Mouse (Mus musculus) mature B cell (primary cell): ENCODE results near the gene Fgd2.

Experiments used
- in situ Hi-C: fragments of 300-500 bp; cut with MboI; formaldehyde crosslinking; loops from 2 replicates; pipeline ENCODE4 v1.14.3; 2019

The Fgd2 gene

DNA sequence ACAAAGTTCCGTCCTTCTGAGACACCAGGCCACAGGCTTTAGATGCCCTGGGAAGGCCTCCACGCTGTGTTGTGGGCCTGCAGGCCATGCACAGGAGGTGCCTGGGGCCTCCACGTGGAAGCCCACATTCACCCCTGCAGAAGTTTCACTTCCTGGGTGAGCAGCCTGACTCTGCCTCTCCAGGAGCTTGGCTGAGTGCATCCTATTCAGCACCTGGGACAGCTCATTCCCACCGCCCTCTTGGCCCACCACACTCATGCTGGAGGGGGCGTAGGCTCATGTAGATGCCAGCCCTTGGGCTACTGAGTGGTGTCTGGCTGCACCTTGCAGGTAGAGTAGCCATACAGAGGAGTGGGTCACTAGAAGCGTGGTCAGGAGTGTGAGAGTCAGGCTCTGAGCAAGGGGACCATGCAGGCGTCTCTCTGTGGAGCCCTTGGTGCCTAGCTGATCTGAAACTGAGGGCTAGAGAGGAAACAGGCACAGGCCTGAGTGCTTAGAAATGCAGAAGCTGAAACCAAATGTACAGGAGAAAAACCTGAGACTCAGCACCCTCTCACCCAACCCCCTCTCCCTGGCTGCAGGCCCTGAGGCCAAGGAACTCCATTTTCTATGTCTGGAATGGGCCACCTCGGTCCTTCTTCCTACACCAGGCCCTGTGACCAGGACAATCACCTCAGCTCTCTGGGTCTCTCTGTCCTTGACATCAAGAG lies 1.4 kb downstream of the Fgd2 start:
- in situ Hi-C loops = no loop called here

DNA sequence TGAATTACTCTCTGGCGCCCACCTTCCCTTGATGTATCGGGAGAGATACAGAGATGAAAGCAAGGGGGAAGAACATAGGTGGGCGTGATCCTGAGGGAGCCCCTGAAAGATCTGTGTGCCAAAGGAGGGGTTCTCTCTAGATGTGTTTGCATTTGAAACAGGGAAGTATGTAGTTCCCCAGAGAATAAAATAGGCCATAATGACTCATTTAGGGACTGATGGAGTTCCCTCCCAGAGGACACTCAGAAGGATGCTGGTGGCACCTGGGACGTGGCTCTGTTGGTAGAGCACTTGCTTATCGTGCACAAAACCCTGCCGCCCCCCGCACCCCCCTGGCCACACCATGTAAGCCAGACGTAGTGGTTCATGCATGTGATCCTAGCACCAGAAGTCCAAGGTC lies 2.4 kb downstream of the Fgd2 start:
- in situ Hi-C loops = no loop called here

DNA sequence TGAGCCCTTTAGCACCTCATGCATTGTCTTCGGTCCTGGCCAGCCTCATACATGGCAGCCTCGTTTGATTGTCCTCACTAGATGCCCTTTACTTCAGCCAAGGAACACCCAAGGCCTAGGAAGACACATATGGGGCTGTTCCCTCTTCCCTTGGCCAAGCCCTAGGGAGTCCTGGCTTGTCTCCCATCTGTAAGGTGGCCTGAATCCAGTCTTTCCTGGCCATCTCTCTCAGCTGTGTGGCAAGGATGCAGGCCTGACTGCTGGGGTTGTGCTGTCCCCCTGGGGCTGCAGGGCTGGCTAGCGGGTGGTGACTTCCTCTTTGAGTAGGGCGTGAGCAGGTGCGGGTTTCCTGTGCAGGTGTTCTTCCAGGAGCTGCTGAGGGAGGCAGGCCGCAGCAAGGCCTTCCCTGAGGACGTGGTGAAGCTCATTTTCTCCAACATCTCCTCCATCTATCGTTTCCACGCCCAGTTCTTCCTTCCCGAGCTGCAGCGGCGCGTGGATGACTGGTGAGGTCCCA lies 4.4 kb downstream of the Fgd2 start:
- in situ Hi-C loops = no loop called here

DNA sequence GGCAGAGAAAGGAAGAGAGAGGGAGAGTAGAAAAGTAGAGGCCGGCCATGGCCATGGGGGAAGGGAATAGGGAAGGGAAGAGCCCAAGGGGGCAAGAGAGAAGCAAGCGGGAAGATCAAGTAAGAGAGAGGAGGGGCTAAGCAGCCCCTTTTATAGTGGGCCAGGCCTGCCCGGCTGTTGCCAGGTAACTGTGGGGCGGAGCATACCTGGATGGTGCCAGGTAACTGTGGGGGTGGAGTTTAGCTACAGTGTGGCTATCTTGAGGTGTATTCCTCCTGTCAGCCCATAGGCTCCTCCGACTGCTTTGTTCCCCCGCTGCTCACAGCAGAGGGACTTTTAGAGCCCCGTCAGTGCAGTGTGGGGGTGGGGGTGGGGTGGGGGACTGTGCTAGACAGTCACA lies 8.0 kb downstream of the Fgd2 start:
- in situ Hi-C loops = no loop called here

DNA sequence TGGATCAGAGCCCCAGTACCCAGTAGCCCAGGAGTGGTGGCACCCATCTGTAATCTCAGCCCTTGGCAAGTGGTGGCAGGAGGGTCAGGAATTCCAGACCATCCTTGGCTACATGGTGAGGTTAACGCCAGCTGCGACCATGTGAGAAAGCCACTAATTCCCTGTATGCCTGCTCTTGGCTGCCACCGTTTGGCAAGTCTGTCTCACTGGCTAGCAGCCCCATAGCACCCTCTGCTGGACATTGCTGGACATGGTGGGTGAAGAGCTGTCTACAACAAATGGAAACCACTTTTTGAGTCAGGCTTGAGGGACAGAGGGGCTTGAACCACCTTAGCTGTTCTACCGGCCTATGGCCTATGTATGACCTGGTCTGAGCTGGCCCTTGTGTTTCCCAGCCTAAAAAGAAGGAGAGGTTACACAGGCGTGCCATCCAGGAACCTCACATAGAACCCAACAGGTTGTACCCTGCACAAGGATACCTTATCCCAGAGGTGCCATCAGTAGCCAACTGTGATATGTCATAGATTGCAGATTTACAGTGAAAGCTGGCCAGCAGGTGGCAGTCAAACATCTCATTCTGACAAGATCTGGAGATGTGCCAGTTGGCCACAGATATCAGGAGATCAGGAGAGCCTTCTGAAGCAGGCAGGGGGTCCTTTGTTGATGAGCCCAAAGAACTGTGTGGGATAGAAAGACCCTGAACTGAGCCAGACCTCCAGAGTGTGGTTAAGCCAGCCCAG lies 10.4 kb downstream of the Fgd2 start:
- in situ Hi-C loops = loop anchor here (5.0 to 10.0 kb wide), 2 partner anchors 109 to 326 kb away; partner anchors contain the start of gene Ppil1

DNA sequence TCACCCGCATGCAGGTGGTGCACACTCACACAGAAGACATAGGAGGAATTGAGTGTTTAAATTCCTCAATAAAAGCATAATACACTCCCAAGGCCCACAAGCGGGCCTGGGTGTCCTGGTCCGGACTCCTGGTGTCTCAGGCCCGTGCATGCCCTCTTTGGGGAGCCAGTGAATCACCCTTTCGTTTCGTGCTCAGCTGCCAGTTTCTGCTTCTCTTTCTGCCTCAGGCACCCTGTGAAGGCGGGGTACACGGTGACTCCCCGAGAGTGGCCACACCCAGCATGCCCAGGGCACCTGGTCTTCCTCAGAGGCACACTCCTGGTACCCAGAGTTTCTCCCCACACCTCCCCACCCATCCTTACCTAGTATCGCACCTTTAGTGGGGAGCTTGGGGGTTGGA lies 15.2 kb downstream of the Fgd2 start:
- in situ Hi-C loops = loop anchor here (10.0 kb wide), 1 partner anchor 331 kb away; no protein-coding TSS in a partner anchor

DNA sequence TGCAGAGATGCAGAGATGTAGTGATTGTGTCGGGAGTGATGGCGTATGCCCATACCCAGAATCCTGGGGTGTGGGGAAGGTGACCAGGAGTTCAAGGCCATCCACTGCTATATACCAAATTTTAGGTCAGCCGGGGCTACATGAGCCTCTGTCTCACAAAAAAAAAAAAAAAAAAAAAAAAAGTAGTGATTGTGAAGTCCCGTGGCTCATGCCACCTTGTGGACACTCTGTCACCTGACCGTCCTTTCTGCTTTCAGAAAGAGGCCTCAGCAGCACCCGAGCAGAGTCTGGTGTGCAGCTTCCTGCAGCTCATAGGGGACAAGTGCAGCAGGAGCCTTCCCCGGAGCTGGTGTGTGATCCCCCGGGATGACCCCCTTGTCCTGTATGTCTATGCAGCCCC lies 17.3 kb downstream of the Fgd2 start:
- in situ Hi-C loops = loop anchor here (10.0 kb wide), 1 partner anchor 333 kb away; no protein-coding TSS in a partner anchor

DNA sequence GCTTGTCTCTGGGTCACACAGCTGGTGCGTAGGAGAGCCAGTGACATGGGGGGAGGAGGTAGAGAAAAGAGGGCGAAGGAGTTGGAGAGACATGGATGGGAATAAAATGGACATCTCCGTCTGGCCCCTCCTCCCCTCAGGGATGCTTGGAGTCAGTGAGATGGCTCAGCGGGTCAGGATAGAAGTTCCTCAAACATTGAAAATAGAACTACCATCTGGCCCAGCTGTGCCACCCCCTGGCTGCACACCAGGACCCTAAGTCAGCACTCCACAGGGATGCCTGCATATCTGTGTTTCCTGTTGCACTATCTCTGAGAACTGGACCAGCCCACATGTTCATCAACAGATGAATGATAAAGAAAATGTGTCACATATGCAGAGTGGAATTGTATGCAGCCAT lies 19.5 kb downstream of the Fgd2 start:
- in situ Hi-C loops = loop anchor here (5.0 kb wide), 1 partner anchor 132 kb away; no protein-coding TSS in a partner anchor

DNA sequence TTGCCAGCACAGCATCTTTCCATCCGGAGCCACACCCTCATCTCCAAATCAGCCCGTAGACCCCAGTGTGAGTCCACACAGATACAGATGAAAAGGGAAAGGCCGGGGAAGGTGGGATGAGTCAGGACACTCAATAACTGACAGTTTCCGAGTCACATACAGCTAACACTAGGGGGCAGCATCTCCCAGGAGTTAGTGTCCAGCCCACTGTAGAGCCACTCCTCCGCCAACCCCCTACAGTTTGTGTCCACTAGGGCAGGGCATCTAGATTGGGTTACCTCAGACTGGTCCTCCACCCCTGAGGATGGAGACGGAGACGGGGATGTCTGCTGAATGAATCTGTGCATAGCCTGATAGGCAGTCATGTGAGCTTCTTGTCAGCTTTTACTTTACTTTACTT lies 20.8 kb downstream of the Fgd2 start:
- in situ Hi-C loops = loop anchor here (5.0 kb wide), 1 partner anchor 131 kb away; no protein-coding TSS in a partner anchor

DNA sequence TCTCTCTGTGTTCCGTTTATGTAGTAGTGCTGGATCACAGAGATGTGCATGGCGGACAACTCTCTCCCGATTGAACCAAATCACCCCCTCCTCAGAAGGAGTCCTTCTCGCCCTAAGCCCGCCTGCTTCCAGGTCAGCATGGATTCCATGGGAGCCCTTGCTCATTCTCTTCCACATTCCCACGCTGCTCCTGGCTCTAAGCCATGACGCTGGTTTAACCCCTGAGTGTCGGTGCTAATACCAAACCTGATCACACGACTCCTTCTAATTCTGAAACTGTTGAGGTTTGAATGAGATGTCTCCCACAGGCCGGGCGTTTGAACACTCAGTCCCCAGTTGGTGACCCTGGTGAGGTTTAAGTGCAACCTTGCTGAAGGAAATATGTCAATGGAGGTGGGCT lies 21.7 kb downstream of the Fgd2 start:
- in situ Hi-C loops = loop anchor here (5.0 kb wide), 1 partner anchor 130 kb away; no protein-coding TSS in a partner anchor

DNA sequence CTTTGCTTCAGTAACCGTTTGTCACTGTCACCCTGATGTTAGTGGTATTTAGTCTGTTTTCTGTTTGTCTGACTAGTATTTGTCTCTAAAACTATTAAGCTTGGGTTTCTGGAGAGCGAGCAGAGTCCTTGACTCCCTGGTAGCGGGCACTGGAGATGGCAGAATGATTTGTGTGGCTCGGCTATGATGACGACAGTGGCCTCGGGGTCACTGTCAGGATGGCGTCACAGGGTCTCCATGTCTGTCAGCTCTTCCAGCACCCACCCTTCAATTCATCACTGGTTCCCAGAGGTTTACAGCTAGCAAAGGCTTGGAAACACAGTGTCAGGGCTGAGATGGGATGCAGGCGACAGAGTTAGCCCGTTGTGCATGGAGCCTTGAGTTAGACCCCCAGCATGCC lies 23.2 kb downstream of the Fgd2 start:
- in situ Hi-C loops = loop anchor here (5.0 kb wide), 1 partner anchor 128 kb away; no protein-coding TSS in a partner anchor

DNA sequence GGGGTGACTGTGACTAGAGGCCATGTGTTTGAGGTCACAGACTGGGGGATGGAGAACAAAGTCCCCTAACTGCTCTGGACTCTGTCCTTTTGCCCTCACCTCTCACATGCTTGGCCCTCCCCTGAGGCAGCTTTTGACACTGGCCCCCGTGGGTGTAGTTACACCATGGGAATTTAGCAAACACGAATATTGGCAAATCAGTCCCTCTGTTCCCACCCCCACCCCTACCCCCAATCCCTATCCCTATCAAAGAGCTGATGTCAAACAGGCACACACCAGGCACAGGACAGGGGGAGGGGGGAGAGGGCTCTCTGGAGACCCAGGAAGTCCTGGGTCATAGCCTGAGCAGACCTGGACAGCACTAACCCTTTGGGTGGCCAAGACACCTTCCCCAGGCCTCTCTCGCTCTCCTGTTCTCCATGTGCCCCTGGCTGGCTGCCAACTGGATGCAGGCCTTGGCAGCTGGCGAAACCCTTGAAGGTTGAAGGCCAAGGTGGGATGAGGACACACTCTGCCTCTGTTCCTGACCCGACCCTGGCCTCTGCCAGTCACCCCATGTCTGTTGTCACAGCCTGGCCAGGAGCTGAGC lies 24.2 kb downstream of the Fgd2 start:
- in situ Hi-C loops = loop anchor here (5.0 kb wide), 1 partner anchor 127 kb away; no protein-coding TSS in a partner anchor

DNA sequence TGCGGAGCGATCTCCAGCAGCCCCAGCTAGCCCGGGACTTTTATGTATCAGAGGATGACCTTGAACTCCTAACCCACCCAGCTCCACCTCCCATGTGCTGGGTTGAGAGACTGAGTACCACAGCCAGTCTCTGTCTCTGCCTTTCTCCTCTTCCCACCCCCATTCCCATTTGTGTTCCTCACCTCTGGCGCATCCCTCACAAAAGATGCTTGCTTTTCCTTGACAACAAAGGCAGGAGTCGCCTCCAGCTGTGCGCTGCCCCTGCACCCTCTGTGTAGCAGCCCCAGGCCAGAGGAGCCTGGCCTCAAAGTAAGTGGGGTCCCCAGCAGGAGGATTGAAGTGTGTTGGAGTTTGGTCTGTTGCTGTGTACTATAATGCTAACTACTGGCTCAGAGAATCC lies 25.0 kb downstream of the Fgd2 start:
- in situ Hi-C loops = no loop called here

DNA sequence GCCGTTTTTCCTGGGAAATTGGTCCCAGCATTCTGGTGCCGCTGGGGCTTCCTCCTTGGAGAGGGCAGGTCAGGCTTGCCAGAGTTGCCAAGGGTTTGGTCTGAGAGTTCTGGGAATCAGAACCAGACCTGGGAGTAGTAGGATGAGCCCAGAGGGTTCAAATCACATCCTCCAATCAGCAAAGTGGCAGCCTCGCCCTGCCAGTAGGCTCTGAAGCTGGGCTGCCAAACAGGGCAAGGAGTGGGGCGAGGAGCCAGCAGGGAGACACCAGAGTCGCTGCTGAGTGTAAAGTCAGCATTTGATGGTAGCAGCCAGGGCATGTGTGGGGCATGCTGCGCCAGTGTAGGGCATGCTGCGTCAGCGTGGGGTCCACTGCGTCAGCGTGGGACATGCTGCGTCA lies 28.3 kb downstream of the Fgd2 start:
- in situ Hi-C loops = no loop called here

DNA sequence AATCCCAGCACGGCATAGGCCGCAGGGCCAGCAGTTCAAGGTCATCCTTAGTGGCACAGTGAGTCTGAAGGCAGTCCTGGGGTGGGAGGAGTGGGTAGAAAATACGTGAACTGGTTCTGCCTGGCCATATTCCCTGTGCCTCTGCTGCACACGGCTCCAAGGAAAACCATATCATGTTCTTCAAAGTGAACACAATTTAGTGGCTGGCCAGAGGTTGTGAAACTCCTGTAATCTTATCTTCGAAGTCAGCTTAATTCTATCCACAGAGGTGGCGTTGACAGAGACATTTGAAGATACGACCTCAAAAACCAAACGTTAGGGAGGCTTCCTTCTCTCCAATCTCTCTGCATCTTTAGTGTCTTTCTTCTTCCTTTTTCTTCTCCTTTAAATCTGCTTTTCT lies 30.6 kb downstream of the Fgd2 start:
- in situ Hi-C loops = no loop called here

DNA sequence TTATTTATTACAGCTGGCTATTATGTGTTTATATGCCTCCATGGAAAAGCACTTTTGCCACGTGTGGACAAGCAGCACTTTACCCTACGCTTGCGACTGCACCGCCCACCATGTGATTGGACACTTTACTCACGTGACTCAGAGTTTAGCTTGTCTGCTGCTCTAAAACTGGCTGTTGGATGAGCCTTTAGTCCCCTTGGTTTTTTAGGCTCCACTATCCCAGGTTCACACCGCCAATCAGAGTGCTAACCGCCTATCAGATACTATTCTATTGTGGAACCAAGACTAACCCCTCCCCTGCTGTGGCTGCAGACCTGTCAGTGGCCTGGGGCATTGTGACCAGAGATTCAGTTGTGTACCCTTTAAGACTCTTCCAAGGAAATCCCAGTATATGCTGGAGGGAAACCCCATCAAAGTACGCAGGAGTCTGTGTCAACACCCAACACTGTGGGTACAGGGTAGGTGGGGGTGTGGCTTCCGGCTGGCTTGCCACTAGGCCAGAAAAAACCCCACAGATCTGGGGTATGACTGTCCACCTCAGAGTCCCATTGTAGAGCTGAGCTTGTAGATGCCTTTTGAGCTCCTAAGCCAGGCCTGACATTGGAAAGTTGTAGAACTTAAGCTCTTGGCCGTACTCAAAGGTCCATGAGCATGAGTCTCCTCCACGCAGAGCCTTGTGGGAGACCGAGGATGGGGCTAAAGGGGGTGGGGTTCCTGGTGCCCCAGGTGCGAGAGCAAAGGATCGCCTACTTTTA lies 32.8 kb downstream of the Fgd2 start:
- in situ Hi-C loops = no loop called here

DNA sequence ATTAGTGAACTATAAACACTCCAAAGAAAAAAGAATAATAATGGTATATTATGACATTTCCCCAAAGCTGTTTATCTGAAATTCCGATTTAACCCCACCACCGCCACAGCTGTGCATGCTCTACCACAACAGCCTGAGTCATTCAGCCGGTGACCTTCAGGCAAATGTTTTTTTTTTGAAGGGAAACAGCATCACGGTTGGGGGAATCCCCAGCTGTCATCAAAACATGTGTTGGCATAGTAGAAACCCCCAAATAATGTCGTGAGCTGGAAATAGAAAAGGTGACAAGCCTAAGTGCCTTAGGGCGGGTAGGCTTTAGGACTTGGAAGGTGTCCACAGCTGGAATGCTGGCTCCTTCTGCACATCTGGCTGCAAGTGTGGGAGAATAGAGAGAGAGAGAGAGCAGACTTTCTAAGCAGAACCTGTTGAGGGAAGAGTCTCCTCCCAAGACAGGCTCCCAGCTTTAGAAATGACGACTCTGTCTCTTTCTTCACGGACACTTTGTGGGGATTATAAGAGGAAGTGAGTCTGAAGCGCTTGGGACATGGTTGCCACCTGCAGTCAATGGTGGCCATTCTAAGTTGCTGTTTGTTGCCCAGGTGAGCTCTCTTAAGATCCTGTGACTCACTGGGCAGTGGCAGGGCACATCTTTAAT lies 33.5 kb downstream of the Fgd2 start:
- in situ Hi-C loops = no loop called here

DNA sequence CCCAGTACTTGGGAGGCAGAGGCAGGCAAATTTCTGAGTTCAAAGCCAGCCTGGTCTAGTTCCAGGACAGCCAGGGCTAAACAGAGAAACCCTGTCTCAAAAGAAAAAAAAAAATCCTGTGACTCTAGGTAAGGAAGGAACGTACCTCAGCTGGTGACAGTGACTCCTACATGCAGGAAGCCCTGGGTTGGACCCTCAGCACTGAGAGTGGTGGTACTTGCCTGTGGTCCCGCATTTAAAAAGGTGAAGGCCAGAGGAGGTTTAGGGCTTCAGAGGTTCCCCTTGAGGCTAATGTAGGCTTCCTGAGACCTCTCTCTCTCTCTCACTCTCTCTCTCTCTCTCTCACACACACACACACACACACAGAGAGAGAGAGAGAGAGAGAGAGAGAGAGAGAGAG lies 34.0 kb downstream of the Fgd2 start:
- in situ Hi-C loops = loop anchor here (5.0 kb wide), 2 partner anchors 38 to 98 kb away; partner anchors contain the start of gene Pim1

DNA sequence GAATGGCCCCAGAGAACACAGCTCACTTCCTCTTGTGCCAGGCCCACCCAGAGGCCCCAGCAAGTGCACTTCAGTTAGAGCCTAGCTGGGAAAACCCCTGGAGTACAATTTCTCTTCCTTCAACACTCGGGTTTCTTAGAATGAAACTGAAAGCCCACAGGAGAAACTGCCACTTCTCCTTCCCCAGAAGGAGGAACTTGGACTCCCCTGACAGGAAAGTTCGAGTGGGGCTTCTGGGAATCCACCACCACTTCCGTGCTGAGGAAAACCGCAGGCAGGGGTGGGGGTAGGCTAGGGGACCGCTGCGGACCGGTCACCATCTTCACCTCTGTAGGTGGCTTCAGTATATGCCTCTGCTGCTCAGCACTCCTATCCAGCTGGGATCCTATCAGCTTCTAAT lies 34.7 kb downstream of the Fgd2 start:
- in situ Hi-C loops = loop anchor here (5.0 kb wide), 2 partner anchors 37 to 97 kb away; partner anchors contain the start of gene Pim1

DNA sequence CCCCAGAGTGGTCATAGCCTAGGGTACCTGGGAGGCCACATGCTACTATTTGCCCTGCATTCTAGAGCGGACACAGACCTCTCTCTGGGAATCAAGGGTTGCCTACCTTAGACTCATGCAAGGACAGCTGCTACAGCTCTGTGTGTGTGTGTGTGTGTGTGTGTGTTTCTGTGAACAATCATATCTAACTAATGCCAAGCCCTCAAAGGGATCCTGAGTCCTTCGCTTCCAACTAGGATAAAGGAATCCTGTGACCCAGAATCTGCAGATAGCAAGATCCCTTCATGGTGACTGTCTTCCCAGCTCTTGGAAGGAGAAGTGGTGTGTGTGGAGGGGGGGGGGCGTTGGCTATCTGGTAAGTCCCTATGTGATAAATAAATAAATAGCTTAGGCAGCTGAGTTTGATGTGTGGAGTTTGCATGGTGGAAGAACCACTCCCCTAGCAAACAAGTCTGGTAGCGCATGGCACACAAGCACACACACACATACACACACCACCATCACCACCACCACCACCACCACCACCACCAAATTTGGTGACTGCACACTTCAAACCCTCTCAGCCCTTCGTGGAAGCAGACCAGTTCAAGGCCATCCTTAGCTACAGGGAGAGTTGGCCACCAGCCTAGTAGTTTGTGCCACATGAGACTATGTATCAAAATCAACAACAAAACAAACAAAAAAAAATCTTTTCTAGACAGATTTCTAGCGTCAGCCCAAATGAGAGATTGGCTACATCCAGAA lies 35.5 kb downstream of the Fgd2 start:
- in situ Hi-C loops = loop anchor here (5.0 kb wide), 2 partner anchors 36 to 96 kb away; partner anchors contain the start of gene Pim1
